Mouse (Mus musculus) CD8-positive naive resting alpha-beta T cell, adult 2 months (primary cell): Measurements from ENCODE around the gene Rnf5.

ENCODE experiments used
- DNase-seq, 2 experiments: peaks; one replicate each; pipeline ENCODE4 v3.0.0; 2022; ENCODE audit warnings: low read depth in 2 of 2, low spot score in 2 of 2

Rnf5 gene

DNA sequence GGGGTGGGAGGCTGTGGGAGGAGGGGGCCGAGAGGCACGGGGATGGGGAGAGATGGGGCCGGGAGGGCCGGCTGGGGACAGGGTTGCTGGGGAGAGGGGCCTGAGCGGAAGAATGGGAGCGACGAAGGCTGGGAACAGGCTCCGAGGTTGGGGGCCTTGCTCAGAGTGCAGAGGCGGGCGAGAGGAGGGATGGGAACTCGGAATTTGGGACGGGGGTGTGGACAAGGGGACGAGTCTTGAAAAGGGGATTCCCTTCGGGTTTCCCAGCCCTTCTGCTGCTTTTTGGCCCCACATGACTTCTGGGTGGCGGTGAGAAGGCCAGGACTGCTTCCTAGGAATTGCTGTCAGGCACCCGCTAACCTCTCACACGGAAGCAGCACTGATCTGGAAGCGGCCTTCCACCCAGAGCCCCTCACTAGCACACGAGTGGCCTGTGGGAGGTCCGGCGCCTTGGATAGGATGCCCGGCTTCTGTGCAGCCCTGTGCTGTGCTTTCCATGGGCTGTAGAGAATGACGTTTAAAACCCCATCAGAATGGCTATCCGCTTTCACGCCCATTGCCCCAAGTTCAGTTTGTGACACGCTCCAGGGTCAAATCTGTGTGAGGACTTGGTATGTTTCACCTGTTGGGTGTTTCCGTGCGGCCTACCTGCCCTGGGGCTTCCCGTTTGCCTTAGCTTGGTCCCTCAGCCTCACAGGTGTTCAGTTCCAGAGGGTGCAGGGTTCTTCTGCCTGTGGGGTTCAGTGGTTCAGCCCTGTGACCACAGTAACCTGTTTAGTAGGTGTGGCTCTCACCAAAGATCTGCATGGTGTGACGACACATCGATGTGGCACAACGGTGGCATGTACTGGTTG lies 2.9 kb upstream of the Rnf5 start:
- no peak for DNase-seq

DNA sequence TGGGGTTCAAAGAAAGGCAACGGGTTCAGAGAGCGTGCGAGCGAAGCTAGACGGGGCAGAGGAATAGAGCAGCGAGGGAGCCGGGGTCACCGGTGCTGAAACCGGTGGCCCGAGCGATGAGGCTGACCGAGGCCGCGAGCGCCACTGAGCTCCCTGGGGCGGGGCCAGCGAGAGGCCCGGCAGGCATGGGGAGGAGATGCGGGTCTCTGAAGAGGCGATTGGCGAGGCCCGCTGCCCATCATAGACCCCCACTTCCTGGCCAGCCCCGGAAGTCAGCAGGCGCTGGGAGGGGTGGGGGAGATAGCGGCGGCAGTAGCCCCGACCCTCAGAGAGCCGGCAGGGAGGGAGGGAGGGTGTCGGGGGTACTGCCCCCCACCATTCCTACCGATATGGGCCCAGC lies 2.1 kb upstream of the Rnf5 start:
- DNase-seq = peak; percentile 80 to 89

DNA sequence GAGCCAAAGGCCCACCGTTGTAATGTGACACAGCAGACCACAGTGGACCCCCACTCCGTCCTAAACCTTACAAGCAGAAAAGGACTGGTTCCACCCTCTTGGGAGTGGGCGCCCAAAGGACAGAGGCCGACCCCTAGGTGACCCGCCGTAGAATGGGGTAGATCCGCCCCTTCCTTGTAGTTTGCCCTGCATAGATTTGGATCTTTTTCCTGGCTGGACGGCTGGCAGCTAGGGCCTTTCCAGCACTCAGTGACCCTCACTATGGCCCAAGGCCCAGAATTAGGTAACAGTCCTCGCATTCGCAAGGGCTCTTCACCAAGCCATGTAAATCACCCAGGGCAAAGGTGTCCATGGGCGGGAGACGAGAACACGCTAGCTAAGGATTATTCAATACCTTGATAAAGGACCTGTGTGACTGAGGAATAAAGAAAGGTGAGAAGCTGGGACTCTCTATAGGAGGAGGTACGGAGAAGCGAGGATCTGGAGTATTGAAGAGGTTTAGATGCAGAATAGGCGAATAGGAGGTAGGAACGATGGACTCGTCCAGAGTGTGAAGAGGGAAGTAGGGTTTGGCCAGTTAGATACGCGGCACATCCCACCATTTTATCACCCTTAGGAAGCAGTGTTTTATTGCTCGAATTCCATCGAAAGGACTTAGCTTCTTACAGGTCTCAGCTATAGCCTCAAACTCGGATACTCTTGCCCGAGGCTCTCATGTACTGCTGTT lies 1.2 kb upstream of the Rnf5 start:
- no peak for DNase-seq

DNA sequence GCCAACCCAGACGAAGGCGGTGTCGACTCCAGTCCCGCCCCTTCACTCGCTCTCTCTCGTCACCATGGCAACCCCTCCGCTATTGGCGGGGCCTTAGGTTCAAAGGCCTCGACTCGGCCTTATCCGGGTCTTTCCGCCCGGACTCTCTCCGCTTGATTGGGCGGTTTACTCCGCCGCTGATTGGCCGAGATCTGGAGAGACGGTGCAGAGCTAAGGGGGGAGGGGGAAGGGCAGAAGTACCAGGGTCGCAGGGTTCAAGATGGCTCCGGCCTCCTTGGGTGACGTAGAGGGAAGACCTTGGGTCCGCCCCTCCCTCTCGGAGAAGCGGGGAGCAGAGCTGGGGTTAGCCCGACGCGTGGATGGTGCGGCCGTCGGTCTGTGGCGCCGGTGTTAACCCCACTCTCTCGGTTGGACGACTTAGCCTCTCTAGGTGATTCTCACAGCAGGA lies 595 bp upstream of the Rnf5 start, which contains the start of gene Agpat1:
Gene Agpat1, plus strand, starts transcription at position 202 of the 448 bp plus-strand sequence.
- peak; percentile 97 for DNase-seq

DNA sequence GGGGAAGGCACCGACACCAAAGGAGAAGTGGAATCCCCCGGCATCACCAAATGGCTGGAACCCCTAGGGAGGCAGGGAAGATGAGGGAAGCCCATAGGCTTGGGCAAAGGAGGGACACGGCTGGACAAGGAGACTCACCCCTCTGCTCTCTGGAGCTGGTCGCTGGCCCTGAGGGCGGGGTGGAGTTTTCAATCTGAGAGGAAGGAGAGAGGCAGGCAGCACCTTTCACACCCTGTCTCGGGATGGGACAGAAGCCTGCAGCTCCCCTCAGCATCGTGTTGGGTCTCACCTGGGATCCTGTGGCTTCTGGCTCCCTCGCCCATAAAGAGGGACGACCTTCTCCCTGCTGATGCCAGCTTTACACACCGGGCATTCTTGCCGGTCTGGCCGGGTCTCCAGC lies 1.7 kb downstream of the Rnf5 start:
- no peak for DNase-seq

DNA sequence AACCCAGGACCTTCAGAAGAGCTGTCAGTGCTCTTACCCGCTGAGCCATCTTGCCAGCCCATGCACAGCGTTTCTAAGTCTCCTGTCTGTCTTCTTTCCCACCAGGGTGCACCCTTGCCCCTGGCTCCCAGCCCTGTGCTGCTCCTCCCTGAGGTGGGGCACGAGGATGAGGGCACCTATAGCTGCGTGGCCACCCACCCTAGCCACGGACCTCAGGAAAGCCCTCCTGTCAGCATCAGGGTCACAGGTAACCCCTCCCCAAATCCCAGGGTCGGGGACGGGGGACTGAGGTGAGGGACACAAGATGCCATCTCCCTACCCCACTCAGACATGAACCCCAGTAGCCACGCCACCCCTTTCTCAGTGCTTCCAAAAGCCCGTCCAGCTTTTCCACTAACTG lies 3.6 kb downstream of the Rnf5 start:
- no peak for DNase-seq

DNA sequence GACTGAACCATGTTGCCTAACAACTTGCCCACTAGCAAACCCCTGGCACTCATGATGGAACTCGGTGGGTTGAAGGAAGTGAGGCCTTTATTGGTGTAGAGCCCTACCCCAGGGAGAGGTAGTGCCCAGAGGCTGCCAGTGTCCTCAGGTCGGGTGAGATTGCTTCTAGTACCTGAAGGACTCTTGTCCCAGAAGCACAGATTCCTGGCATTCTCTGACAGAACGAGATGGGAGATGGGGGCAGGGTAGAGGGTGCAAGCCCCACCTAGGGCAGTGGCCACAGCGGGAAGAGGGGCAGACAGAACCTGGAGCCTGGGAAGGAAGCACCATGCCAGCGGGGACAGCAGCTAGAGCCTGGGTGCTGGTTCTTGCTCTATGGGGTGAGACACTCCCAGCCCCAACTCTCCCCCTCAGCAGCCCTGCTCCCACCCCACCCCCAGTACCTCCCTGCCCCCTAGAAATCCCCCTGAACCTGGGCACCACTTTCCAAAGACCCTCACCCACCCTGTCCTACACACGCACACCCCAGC lies 5.9 kb downstream of the Rnf5 start, which contains the start of gene Ager:
Gene Ager, plus strand, starts transcription at position 297 of the 530 bp plus-strand sequence.
- no peak for DNase-seq

DNA sequence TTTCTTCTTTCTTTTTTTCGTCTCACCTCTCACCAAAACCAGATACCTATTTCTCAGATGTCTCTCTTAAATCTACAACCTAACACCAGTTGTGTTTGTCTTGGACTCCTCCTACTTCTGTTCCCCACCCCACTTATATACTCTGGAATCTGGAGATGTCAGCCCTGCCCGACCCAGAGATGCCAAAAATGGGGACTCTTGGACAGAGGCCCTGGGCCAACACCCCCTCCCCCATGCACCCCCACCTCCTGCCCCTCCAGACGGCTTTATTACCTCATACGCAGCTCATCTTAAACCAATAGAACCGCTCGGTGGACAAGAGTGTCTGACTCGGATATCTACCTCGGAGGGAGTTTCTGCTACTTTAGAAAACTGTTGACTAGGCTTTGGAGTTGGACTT lies 7.4 kb downstream of the Rnf5 start:
- DNase-seq = no peak

DNA sequence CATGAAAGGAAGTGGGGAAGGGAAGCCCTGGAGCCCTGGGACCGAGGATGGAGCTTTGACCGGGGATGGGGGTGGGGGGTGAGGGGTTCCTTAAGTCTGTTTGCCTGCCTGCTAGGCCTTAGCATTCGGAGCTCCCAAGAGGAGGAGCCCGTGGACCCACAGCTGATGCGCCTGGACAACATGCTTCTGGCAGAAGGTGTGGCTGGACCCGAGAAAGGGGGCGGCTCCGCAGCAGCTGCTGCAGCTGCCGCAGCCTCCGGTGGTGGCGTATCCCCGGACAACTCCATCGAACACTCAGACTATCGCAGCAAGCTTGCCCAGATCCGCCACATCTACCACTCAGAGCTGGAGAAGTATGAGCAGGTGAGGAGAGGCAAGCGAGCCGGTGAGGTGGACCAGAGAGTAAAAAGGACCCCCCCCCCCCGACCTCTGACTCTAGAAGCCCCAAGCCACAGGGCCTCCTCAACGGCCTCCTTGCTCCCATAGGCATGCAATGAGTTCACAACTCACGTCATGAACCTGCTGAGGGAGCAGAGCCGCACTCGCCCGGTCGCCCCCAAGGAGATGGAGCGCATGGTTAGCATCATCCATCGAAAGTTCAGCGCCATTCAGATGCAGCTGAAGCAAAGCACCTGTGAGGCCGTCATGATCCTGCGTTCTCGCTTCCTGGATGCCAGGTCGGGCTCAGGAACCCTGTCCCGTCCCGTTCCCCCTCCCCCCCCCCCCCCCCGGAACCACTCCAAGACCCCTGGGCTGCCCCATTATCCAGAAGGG lies 9.6 kb downstream of the Rnf5 start:
- no peak for DNase-seq

DNA sequence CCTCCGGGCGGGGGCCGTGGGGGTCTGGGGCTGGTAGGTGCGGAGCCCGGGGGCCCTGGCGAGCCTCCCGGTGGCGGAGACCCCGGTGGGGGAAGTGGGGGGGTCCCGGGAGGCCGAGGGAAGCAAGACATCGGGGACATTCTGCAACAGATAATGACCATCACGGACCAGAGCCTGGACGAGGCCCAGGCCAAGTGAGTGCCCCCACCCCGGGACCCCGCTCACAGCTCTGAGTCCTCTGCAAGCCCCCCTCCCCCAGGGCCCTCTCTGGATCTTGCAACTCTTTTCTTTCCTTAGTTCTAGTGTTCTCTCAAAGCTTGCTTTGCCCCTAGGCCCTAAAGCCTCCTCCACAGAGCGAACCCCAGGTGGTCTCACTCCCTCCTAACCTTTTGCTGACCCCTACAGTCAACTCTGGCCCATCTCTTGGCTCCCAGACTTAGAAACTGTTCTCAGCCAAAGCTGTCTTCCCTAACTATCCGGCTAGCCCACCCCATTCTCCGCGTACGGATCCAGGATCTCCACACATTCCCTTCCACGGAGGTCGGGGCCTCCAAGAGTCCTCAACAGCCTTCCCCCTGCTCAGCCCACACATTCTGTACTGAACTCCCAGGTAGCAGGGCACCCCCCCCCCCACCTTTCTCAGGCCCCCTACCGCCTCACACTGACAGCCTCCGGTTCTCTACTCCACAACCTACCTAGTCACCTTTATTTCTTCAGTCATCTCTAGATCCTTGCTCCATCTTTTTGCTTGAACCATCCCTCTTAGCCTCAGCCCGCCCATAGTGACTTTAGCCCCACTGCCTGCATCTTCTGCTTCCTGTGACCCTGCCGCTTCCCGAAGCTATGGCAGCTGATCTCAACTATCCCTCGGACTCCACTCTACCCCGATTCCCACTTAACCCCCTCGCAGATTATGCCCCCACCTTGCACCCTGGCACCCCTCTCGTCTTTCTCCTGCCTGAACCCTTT lies 10.6 kb downstream of the Rnf5 start:
- no peak for DNase-seq

DNA sequence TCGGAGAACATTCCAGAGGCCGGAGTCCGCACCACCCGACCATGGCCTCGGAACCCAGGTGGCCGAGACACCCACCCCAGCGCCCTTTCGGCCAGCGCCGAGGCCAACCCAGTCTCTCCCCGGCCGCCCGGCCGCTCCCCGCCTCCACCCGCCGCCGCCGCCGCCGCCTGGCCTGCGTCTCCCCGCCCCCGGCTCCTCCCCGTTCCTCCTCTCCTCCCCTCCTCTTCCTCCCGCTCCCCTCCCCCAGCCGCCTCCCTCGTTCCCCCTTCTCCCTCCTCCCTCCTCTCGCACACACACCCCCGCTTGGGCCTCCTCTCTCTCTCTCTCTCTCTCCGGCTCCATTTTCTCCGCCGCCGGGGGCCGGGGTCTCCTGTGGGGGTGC lies 11.5 kb downstream of the Rnf5 start:
- peak in 1 of 2 experiments; percentile 61 for DNase-seq

DNA sequence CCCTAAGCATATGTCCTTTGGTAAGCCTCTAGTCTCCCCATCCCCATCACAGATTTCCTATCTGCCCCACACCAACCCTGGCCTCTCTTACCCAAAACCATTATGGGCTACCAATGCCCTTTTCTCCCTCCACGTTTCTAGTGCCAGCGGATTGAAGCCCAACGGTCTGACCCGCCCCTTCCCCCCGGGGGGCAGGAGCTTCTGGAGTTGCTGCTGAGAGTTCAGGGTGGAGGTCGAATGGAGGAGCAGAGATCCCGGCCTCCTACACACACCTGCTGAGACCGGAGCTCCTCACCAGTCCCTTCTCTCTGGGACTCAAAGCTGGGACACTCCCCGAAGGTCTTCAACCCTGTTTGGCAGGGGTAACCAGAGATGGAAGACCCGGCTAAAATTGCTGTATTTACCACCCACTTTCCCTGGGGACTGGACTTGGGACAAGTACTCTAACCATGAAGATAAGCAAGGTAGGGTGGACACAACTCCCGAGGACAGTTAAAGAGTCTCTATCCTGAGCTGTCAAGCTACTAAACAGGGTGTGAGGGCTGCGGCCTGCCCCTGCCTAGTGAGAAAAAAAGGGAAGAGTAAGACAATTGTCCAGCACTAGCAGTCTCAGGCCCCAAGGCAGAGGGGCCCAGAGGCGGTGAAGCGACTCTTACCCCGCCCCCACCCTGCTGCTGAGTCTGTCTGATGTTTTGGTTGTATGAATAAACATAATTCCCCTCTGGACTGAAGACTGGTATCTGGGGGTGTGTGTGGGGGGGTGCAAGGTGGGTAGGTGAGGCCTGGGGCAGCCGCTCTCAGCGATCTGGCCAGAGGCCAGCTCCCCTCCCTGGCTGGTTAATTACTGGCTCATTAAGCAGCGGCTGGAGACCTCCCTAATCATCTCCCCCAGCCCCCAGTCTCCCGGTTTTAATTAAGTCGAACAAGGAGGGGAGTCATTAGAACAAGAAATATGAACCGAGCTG lies 12.2 kb downstream of the Rnf5 start, which contains the start of gene Pbx2:
Gene Pbx2, plus strand, starts transcription at position 238 of the 965 bp plus-strand sequence.
- DNase-seq = no peak

DNA sequence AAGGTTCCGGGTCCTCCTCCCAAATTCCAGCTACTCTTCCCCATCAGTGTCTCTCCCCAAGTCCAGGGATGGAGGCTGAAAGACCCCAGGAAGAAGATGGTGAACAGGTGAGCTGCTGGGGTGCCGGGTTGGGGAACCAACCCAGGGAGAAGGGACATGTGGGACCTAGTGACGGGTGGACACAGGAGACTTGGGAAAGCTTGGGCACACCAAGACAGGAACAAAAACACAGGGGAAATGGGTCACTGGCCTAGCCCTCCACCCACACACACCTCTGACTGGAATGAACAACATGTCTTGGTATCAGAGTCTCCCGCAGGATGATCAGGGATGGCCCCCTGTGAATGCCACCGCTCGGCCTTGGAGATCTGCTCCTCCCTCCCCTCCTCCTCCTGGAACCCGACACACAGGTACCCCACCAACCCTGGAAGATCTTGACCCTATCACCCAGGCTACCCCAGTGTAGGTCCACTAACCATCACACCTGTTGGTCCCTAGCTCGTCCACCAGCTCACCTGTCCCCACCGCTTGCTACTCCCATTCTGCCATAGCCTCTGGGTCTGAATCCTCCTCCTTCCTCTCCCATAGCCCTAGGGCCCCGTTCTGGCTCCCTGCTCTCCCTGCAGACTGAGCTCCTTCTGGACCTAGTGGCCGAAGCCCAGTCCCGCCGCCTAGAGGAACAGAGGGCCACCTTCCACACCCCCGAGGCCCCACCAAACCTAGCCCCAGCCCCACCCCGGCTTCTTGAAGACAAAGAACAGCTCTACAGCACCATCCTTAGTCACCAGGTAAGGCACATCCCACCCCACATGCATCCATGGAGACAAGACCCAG lies 13.1 kb downstream of the Rnf5 start:
- no peak for DNase-seq

DNA sequence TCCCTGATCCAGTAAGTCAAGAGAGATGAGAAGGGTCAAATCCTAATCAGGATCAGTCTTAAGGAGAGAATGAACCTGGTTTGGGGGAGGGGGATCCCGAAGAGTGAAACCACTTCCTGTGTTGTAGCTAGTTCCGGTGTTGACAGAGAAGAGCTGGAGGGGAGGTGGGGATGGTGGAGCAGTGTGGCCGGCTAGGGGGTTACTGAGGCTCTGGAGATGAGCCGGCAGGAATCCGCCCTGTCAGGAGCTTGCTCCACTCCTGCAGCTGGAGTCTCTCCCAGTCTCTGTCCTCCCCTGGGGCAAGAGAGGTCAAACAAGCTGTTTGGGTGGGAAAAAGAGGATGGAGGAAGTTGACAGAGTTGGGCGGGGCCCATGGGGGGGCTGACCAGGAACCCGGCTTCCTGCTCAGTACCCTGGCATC lies 13.8 kb downstream of the Rnf5 start, which contains the start of gene Gpsm3:
Gene Gpsm3, plus strand, starts transcription at position 126 of the 421 bp plus-strand sequence.
- peak in 1 of 2 experiments; percentile 62 for DNase-seq

DNA sequence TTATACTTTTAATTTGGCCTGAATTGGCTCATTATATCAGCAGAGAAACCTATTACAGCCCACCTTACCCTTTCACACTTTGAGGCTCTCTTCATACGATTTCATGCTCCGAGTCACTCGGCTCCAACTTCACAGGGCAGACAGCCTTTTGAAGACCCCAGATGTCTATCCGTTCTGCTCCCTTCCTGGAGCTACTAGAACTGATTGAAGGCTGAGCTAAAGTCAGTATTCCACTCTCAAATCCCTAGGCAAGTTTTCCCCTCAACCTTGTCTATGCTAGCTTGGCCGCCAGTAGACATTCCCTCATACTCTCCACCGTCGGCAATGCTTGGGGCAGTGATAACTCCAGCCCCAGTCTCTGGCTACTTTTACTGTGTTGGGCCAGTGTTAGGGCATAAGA lies 14.3 kb downstream of the Rnf5 start:
- DNase-seq = no peak

DNA sequence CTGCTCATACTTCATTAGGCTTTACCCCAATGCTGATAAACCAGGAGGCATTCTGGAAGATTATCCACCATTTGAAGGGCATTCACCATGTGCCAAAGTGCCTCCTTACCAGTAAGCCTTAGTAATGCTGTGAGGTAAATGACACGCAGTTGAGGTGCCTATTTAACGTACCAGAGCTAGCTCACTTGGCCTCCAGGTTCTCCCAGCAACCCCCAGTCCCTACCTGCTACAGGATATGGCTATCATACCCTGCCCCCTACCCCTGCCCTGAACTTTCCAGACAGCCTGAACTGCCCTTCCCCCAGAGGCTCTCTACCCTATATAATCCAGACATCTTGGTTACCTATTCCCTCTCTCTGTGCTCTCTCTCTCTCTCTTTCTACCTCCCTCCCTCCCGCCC lies 14.7 kb downstream of the Rnf5 start:
- DNase-seq = no peak

DNA sequence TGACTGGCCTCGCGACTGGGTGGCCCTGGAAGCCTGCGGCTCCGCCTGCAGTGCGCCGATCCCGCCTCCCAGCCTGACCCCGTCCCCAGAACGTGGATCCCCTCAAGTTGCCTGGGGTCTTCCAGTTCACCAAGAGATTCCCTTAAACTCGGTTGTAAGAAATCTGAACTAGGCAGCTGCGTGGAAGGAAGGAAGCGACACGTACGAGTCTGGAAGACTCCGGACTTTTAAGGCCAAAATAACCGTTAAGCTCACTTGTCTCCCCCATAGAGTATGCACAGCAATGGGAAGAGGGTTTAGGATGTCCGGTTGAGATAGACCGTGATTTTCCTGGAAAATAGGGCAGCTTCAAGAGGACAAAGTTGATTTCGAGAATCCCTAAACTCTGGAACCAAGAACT lies 15.7 kb downstream of the Rnf5 start:
- no peak for DNase-seq

DNA sequence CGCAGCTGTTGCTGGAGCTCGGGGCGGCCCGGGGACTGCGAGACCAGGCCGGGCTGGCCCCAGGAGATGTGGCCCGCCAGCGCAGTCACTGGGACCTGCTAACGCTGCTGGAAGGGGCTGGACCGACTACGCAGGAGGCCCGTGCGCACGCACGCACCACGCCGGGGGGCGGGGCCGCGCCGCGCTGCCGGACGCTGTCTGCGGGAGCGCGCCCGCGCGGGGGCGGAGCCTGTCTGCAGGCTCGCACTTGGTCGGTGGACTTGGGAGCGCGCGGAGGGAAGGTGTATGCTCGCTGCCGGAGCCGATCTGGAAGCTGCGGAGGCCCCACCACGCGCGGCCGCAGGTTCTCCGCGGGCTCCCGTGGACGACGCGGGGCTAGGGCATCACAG lies 16.1 kb downstream of the Rnf5 start:
- peak; percentile 93 to 97 for DNase-seq
